Mouse (Mus musculus) limb, embryonic 11.5 days (tissue): ENCODE measurements at regions not wholly inside any gene's neighbourhood (a gene's known extent, or its start where the extent isn't known, plus 50 kb on each side); places are given as distances from the start of the nearest gene placed in this dataset.

Source experiments
- ATAC-seq: fragments of 200-750 bp; cut with Nextera tagmentation; 2 replicates; pipeline ENCODE4 v1.8.0; 2017; ENCODE audit warnings: low read depth; ENCODE audit not compliant: insufficient number of reproducible peaks, low FRiP score, low TSS enrichment
- DNase-seq: peaks from one replicate; pipeline ENCODE4 v3.0.0-alpha.2; 2015; ENCODE audit warnings: low spot score
- H3K27ac ChIP-seq: fragments of 300-500 bp; sonication (generic); replicated peaks from 2 replicates; pipeline ENCODE4 v1.5.1; 2014; ENCODE audit warnings: low read depth, mild to moderate bottlenecking, low read length
- H3K27me3 ChIP-seq: fragments of 300-500 bp; sonication (generic); 2 replicates; pipeline ENCODE4 v1.6.1; 2014; ENCODE audit warnings: mild to moderate bottlenecking, low read length, mixed read lengths; ENCODE audit not compliant: control insufficient read depth, insufficient read depth
- H3K36me3 ChIP-seq: fragments of 300-500 bp; sonication (generic); 2 replicates; pipeline ENCODE4 v1.6.1; 2014; ENCODE audit warnings: mild to moderate bottlenecking, low read length, moderate library complexity, mixed read lengths; ENCODE audit not compliant: control insufficient read depth, insufficient read depth
- H3K4me1 ChIP-seq: fragments of 300-500 bp; sonication (generic); 2 replicates; pipeline ENCODE4 v1.6.1; 2014; ENCODE audit warnings: low read length, mixed read lengths; ENCODE audit not compliant: control insufficient read depth, insufficient read depth
- H3K4me2 ChIP-seq: fragments of 300-500 bp; sonication (generic); 2 replicates; pipeline ENCODE4 v1.6.1; 2014; ENCODE audit warnings: low read depth, mild to moderate bottlenecking, moderate library complexity; ENCODE audit not compliant: severe bottlenecking
- H3K4me3 ChIP-seq: fragments of 300-500 bp; sonication (generic); 2 replicates; pipeline ENCODE4 v1.5.1; 2014; ENCODE audit warnings: low read depth, low read length
- H3K9ac ChIP-seq: fragments of 300-500 bp; sonication (generic); 2 replicates; pipeline ENCODE4 v1.6.1; 2014; ENCODE audit warnings: mild to moderate bottlenecking, low read length
- H3K9me3 ChIP-seq: fragments of 300-500 bp; sonication (generic); 2 replicates; pipeline ENCODE4 v1.6.1; 2016; ENCODE audit warnings: low read length; ENCODE audit not compliant: control insufficient read depth
- WGBS: fragments of 180-500 bp; shearing (Covaris S2); extraction: QIAGEN DNeasy Blood & Tissue Kit; methylation state at CpG from one replicate; pipeline ENCODE4 v1.1.7; 2014; 5-methylcytosine and 5-hydroxymethylcytosine counted together

GRCm38 (mm10) chr10:56611564-56612288, 234.6 kb downstream of the Gja1 start:
- Histone ChIP-seq H3K27ac (no peak overlapping the region), H3K9ac (no peak overlapping the region), H3K4me1 (no peaks in the 10 kb centered on the region), H3K27me3 (no peaks in the 10 kb centered on the region), H3K9me3 (no peaks in the 10 kb centered on the region), H3K4me2 (no peak overlapping the region), H3K36me3 (no peaks in the 10 kb centered on the region), H3K4me3 (no peak overlapping the region)
- 85% methylated on average over 8 of the region's 8 CpGs for WGBS
- DNase-seq: no peak
- no peak for ATAC-seq

GRCm38 (mm10) chr10:56642656-56643055, 265.5 kb downstream of the Gja1 start:
- Histone ChIP-seq H3K27me3 (no peaks in the 10 kb centered on the region), H3K4me1 (no peaks in the 10 kb centered on the region), H3K27ac (no peak overlapping the region), H3K36me3 (no peaks in the 10 kb centered on the region), H3K4me2 (no peak overlapping the region), H3K9ac (no peak overlapping the region), H3K4me3 (no peak overlapping the region), H3K9me3 (no peaks in the 10 kb centered on the region)
- DNase-seq (no peak), ATAC-seq (no peak)
- 81% methylated on average over 2 of the region's 2 CpGs for WGBS

DNA sequence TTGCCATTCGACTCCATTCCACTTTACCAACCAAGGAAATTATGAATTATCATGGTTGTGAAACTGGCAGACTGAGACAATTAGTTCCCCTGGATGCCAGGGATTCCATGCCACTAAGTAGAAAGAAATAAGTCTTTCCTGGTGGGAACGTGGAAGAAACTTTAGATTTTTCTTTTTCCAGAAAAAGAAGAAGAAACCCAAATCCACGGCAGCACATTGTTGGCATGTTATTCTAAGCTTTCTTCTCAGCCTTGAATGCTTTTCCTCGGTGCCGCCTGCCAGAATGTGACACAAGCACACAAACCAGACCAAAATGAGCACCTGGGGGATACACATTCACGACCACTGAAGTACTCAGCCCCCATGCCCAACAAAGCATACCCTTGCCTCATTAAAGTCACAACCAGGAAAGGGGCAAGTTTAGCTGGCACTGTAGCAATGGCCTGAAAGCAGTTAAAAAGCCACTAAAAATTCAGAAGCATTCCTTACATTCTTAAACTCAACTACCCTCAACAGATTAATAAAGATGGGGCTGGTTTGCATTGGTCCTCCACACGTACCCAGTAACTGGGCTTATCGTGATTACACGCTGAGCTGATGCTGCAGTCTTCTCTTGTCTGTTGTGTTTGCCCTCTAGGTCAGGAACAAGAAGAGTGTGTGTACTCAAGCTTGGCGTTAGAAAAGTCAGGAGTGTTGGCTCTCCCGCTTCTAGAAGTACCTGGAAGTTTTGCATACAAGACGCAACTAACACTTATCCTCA, 266.4 kb downstream of the Gja1 start:
- Histone ChIP-seq H3K27ac (no peak overlapping the region), H3K27me3 (no peaks in the 10 kb centered on the region), H3K9ac (no peak overlapping the region), H3K9me3 (no peaks in the 10 kb centered on the region), H3K36me3 (no peaks in the 10 kb centered on the region), H3K4me3 (no peak overlapping the region), H3K4me1 (no peaks in the 10 kb centered on the region), H3K4me2 (no peak overlapping the region)
- ATAC-seq: no peak
- WGBS: 71% methylated on average over 12 of the region's 12 CpGs
- no peak for DNase-seq

DNA sequence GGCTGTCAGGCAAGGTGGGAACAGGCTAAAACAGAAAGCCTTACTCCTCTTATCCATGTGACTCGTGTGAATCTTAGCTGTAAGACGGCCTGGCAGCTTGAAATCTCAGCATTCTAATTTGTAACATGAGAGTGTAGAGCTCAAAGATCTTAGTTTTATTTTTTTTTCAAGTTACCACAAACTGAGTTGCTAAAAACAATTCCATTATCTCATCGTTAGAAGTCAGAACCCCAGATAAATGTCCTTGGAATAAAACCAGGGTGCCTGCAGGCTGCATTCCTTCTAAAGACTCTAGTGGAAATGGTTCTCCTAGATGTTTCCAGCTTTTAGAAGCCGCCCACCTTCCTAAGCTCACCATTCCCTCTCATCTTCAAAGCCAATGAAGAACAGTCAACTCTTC, 283.4 kb downstream of the Gja1 start:
- no peaks in the 10 kb centered on the region for H3K9me3 ChIP-seq
- no peak overlapping the region for H3K9ac ChIP-seq
- no peak overlapping the region for H3K4me2 ChIP-seq
- ATAC-seq (no peak), DNase-seq (no peak)
- no peaks in the 10 kb centered on the region for H3K36me3 ChIP-seq
- no peaks in the 10 kb centered on the region for H3K27me3 ChIP-seq
- no peaks in the 10 kb centered on the region for H3K4me1 ChIP-seq
- no peak overlapping the region for H3K4me3 ChIP-seq
- 74% methylated on average over 4 of the region's 4 CpGs for WGBS
- H3K27ac ChIP-seq: no peak overlapping the region

DNA sequence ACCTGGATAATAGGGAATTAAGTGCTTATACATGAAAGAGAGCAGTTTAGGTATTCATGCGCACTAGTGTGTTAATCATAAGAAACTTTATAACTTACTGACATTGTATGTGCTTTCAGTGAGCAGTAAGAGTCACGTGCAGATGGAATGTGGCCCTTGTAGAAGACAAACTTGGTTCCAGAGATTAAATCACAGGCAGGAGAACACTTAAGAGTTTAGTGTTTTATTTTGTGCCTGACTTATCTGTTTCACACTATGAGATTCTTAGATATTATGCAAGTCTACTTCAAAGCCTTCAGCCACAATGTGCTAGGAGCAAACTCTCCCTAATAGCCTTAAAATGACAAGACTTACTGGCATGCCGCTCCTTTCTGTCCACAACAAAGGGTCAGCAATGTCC, 296.8 kb downstream of the Gja1 start:
- H3K4me2 ChIP-seq: no peak overlapping the region
- no peaks in the 10 kb centered on the region for H3K36me3 ChIP-seq
- H3K9ac ChIP-seq: no peak overlapping the region
- H3K27me3 ChIP-seq: no peaks in the 10 kb centered on the region
- no peak for DNase-seq
- H3K4me3 ChIP-seq: no peak overlapping the region
- WGBS: 61% methylated on average over 3 of the region's 3 CpGs
- H3K27ac ChIP-seq: no peak overlapping the region
- no peaks in the 10 kb centered on the region for H3K9me3 ChIP-seq
- ATAC-seq: no peak
- H3K4me1 ChIP-seq: no peaks in the 10 kb centered on the region

DNA sequence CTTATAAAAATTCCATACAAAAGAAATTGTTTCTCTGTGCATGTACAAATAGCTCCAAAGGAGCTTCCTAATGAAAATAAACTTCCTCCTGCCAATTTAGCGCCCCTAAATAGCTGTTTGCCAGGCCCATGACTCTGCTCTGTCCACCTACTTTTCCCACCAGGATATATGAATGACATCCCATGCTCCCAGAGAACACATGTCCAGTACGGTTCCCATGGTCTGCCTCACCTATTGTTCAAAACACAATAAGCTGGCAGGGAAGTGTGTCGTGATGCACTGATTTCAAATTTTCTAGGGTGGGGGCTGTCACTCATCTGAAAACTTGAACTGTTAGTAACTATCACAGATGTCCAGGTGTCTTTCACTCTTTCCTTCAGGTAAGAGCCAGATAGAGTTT, 305.8 kb downstream of the Gja1 start:
- no peaks in the 10 kb centered on the region for H3K27me3 ChIP-seq
- H3K4me1 ChIP-seq: no peaks in the 10 kb centered on the region
- no peak overlapping the region for H3K4me3 ChIP-seq
- no peak overlapping the region for H3K27ac ChIP-seq
- no peak for ATAC-seq
- no peak overlapping the region for H3K4me2 ChIP-seq
- no peaks in the 10 kb centered on the region for H3K36me3 ChIP-seq
- H3K9ac ChIP-seq: no peak overlapping the region
- H3K9me3 ChIP-seq: no peaks in the 10 kb centered on the region
- DNase-seq: no peak
- 89% methylated on average over 3 of the region's 3 CpGs for WGBS

- WGBS: 83% methylated on average over 8 of the region's 8 CpGs
- no peaks in the 10 kb centered on the region for H3K9me3 ChIP-seq
- no peak overlapping the region for H3K4me3 ChIP-seq
- DNase-seq: no peak
- H3K4me2 ChIP-seq: no peak overlapping the region
- no peaks in the 10 kb centered on the region for H3K4me1 ChIP-seq
- no peak for ATAC-seq
- H3K36me3 ChIP-seq: no peaks in the 10 kb centered on the region
- H3K9ac ChIP-seq: no peak overlapping the region
- no peaks in the 10 kb centered on the region for H3K27me3 ChIP-seq
- no peak overlapping the region for H3K27ac ChIP-seq
Observed at GRCm38 (mm10) chr10:56685655-56686250, 308.6 kb downstream of the Gja1 start.

DNA sequence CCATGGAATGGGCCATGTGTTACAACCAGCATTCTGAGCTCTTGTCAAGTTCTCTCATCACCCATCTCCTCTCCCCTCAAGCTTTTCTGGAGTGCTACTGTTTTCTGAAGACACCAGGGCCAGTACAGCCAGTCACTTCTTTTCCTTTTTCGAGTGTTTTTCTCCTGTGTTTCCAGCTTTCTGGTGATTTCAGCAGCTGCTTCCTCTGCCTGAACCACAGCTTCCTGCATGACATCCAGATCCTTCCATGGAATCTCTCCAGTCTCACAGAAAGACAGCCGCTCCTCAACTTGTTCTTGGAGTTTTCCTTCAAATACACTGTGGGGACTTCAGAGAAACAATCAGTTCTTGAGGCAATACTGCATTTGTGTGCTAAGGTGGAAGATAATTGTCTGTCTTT, 314.3 kb downstream of the Gja1 start:
- H3K9me3 ChIP-seq: no peaks in the 10 kb centered on the region
- no peak overlapping the region for H3K4me2 ChIP-seq
- no peak for ATAC-seq
- H3K27me3 ChIP-seq: no peaks in the 10 kb centered on the region
- H3K9ac ChIP-seq: no peak overlapping the region
- H3K36me3 ChIP-seq: no peaks in the 10 kb centered on the region
- WGBS: 92% methylated on average over 2 of the region's 2 CpGs
- H3K4me1 ChIP-seq: no peaks in the 10 kb centered on the region
- no peak for DNase-seq
- H3K27ac ChIP-seq: no peak overlapping the region
- no peak overlapping the region for H3K4me3 ChIP-seq
